Mouse (Mus musculus) ES-Bruce4 (cell line): ENCODE data around the gene Hoxb3. TPM values are rescaled to one million over a fixed set of nuclear protein-coding genes. Genes with fewer than 3 reads are reported as not detected.
A peak's percentile ranks its signal among the peaks of the same experiment; 100 is the strongest.

Experiments
- H3K27ac ChIP-seq: 2 replicates; pipeline ENCODE4 v1.5.1; 2012; ENCODE audit warnings: low read length, inconsistent platforms; ENCODE audit not compliant: insufficient read depth
- H3K27me3 ChIP-seq: 2 replicates; pipeline ENCODE4 v1.6.1; 2012; ENCODE audit warnings: mild to moderate bottlenecking, low read length, inconsistent platforms; ENCODE audit not compliant: control insufficient read depth, poor library complexity, insufficient read depth, severe bottlenecking
- H3K36me3 ChIP-seq: 2 replicates; pipeline ENCODE4 v1.6.1; 2012; ENCODE audit warnings: inconsistent platforms, mild to moderate bottlenecking, low read length, moderate library complexity; ENCODE audit not compliant: control insufficient read depth, poor library complexity, insufficient read depth, severe bottlenecking
- H3K4me1 ChIP-seq: one replicate; pipeline ENCODE4 v1.8.1; 2011; ENCODE audit warnings: low read length; ENCODE audit not compliant: control insufficient read depth, insufficient read depth
- H3K4me3 ChIP-seq: 2 replicates; pipeline ENCODE4 v1.5.1; 2011; ENCODE audit warnings: low read depth, mild to moderate bottlenecking, low read length
- H3K9ac ChIP-seq: 2 replicates; pipeline ENCODE4 v1.6.1; 2012; ENCODE audit warnings: low read depth, mild to moderate bottlenecking, inconsistent platforms; ENCODE audit not compliant: poor library complexity, severe bottlenecking
- H3K9me3 ChIP-seq: replicated peaks from 2 replicates; pipeline ENCODE4 v1.6.1; 2012; ENCODE audit warnings: mild to moderate bottlenecking, low read length, inconsistent platforms; ENCODE audit not compliant: control insufficient read depth, poor library complexity, insufficient read depth, severe bottlenecking
- CTCF ChIP-seq: IDR thresholded peaks from one replicate; pipeline ENCODE4 v1.8.1; 2011; ENCODE audit warnings: low read depth, low read length
- EP300 ChIP-seq: IDR thresholded peaks from 2 replicates; pipeline ENCODE4 v1.6.1; 2011; ENCODE audit warnings: low read depth, low read length; ENCODE audit not compliant: insufficient read depth
- POLR2A ChIP-seq: IDR thresholded peaks from one replicate; pipeline ENCODE4 v1.8.1; 2011; ENCODE audit warnings: low read length; ENCODE audit not compliant: insufficient read depth
- polyA plus RNA-seq: library from polyadenylated mRNA; stranded (reverse); fragments of >200 nt; gene quantifications from 2 replicates; pipeline ENCODE4 v1.2.4, GENCODE M21; 2011; ENCODE audit warnings: low read depth; ENCODE audit not compliant: missing spikeins, insufficient read depth, insufficient read length

Hoxb3 gene
- polyA plus RNA-seq, 1 experiment: not detected

GRCm38 (mm10) chr11:96354801-96355311 is 31.7 kb downstream of the Hoxb3 start:
- Histone ChIP-seq H3K36me3 (no peaks in the 10 kb centered on the region), H3K4me1 (peaks cover 2% of the 10 kb centered on the region), H3K27me3 (peaks cover 48% of the 10 kb centered on the region), H3K4me3 (peak overlapping the region; percentile 36), H3K27ac (no peak overlapping the region), H3K9ac (no peak overlapping the region; the same call in 1 of the 2 replicates), H3K9me3 (no peaks in the 10 kb centered on the region)
- no peak for TF ChIP-seq POLR2A
- no peak for TF ChIP-seq EP300
- TF ChIP-seq CTCF: no peak

GRCm38 (mm10) chr11:96363807-96364206 is 40.7 kb downstream of the Hoxb3 start:
- Histone ChIP-seq H3K27ac (no peak overlapping the region), H3K4me3 (no peak overlapping the region), H3K9me3 (no peaks in the 10 kb centered on the region), H3K27me3 (peaks cover 33% of the 10 kb centered on the region), H3K9ac (no peak overlapping the region), H3K36me3 (no peaks in the 10 kb centered on the region), H3K4me1 (peaks cover 2% of the 10 kb centered on the region)
- no peak for TF ChIP-seq EP300
- no peak for TF ChIP-seq CTCF
- TF ChIP-seq POLR2A: no peak

- TF ChIP-seq POLR2A (no peak), CTCF (no peak), EP300 (no peak)
Measured at GRCm38 (mm10) chr11:96365441-96366091, 42.4 kb downstream of the Hoxb3 start, which contains the start of gene Hoxb1. TSS of gene Hoxb1 (plus strand) at chr11:96365752.

GRCm38 (mm10) chr11:96366092-96367041 is 43.2 kb downstream of the Hoxb3 start:
- Histone ChIP-seq H3K4me1 (peaks cover 2% of the 10 kb centered on the region), H3K4me3 (no peak overlapping the region), H3K9me3 (no peaks in the 10 kb centered on the region), H3K36me3 (no peaks in the 10 kb centered on the region), H3K27ac (no peak overlapping the region), H3K9ac (no peak overlapping the region), H3K27me3 (peaks cover 39% of the 10 kb centered on the region)
- no peak for TF ChIP-seq POLR2A
- TF ChIP-seq CTCF: no peak

More at GRCm38 (mm10) chr11:96365441-96366091, 42.4 kb downstream of the Hoxb3 start, which contains the start of gene Hoxb1:
- H3K4me3 ChIP-seq: no peak within 1 kb of the TSS
- no peak within 1 kb of the TSS for H3K9ac ChIP-seq
- peaks cover 2% of the 10 kb centered on the region for H3K4me1 ChIP-seq
- H3K27me3 ChIP-seq: peaks cover 35% of the 10 kb centered on the region
- H3K27ac ChIP-seq: no peak within 1 kb of the TSS
- H3K9me3 ChIP-seq: no peaks in the 10 kb centered on the region
- H3K36me3 ChIP-seq: no peaks in the 10 kb centered on the region

- Histone ChIP-seq H3K27me3 (peaks cover 39% of the 10 kb centered on the region), H3K9ac (no peak overlapping the region), H3K36me3 (no peaks in the 10 kb centered on the region), H3K9me3 (no peaks in the 10 kb centered on the region), H3K27ac (no peak overlapping the region), H3K4me3 (no peak overlapping the region), H3K4me1 (peaks cover 2% of the 10 kb centered on the region)
- no peak for TF ChIP-seq CTCF
- no peak for TF ChIP-seq POLR2A
- no peak for TF ChIP-seq EP300
Measured at GRCm38 (mm10) chr11:96367141-96367540, 44.0 kb downstream of the Hoxb3 start.

- H3K27ac ChIP-seq: no peak overlapping the region
Measured at GRCm38 (mm10) chr11:96368686-96369085, 45.6 kb downstream of the Hoxb3 start.

More at GRCm38 (mm10) chr11:96368686-96369085, 45.6 kb downstream of the Hoxb3 start:
- Histone ChIP-seq H3K36me3 (no peaks in the 10 kb centered on the region), H3K4me3 (no peak overlapping the region), H3K9ac (no peak overlapping the region), H3K4me1 (peaks cover 2% of the 10 kb centered on the region), H3K27me3 (peaks cover 39% of the 10 kb centered on the region), H3K9me3 (no peaks in the 10 kb centered on the region)
- TF ChIP-seq CTCF: no peak
- no peak for TF ChIP-seq EP300
